In genomic region chr9:50658391-50658790, GRCm38 (mm10) we compare ENCODE assay signal across 7 mouse cellular contexts. TPM values are rescaled to one million over a fixed set of nuclear protein-coding genes. Genes with fewer than 3 reads are reported as not detected.
DNase-seq lines count a peak whose midpoint lies in the region; ATAC-seq lines count a peak whose summit lies in the region.

No protein-coding gene starts in this region.

- H3K4me1 ChIP-seq in forebrain, embryonic 10.5 days, result peaks cover 21% of the 10 kb centered on the region
- peaks cover 14% of the 10 kb centered on the region for H3K4me1 ChIP-seq in limb, embryonic 15.5 days

- ATAC-seq in limb, embryonic 15.5 days (ENCODE audit: insufficient number of reproducible peaks, low FRiP score, low TSS enrichment, low read depth), result no peak
- ATAC-seq in megakaryocyte progenitor cell, adult 5-6 weeks (replicated peaks; ENCODE audit: poor library complexity), result no peak

- peak overlapping the region; percentile 72 for H3K4me2 ChIP-seq in limb, embryonic 15.5 days

- peak overlapping the region; percentile 96 for H3K4me3 ChIP-seq in forebrain, embryonic 10.5 days
- H3K4me3 ChIP-seq in limb, embryonic 15.5 days, result peak overlapping the region; percentile 93

- H3K36me3 ChIP-seq in forebrain, embryonic 10.5 days (replicated peaks), result peaks cover 45% of the 10 kb centered on the region
- H3K36me3 ChIP-seq in limb, embryonic 15.5 days, result peaks cover 36% of the 10 kb centered on the region

- peak; percentile 1 for DNase-seq in retina, embryonic 14.5 days (ENCODE audit: low spot score)
- no peak for DNase-seq in retina, postnatal 1 day
- DNase-seq in forebrain, embryonic 10.5 days (ENCODE audit: extremely low spot score, low spot score), result no peak
- DNase-seq in yolk sac, embryonic 10.5 days (ENCODE audit: low spot score), result peak; percentile 12
- no peak for DNase-seq in kidney, adult 18-20 months

- 34% methylated on average over 5 of the region's 5 CpGs for WGBS in forebrain, embryonic 10.5 days
- 20% methylated on average over 5 of the region's 5 CpGs for WGBS in limb, embryonic 15.5 days

- peak overlapping the region; percentile 93 for H3K27ac ChIP-seq in forebrain, embryonic 10.5 days
- H3K27ac ChIP-seq in limb, embryonic 15.5 days, result 0 out of 2 replicates have a peak overlapping the region, but pooled peaks have one; percentile 88

- no peaks in the 10 kb centered on the region for H3K9me3 ChIP-seq in forebrain, embryonic 10.5 days
- no peaks in the 10 kb centered on the region for H3K9me3 ChIP-seq in limb, embryonic 15.5 days

- H3K9ac ChIP-seq in limb, embryonic 15.5 days, result peak overlapping the region; percentile 82; the same call in 1 of the 2 replicates

- H3K27me3 ChIP-seq in forebrain, embryonic 10.5 days (ENCODE audit: poor library complexity, severe bottlenecking), result no peaks in the 10 kb centered on the region
- no peaks in the 10 kb centered on the region for H3K27me3 ChIP-seq in limb, embryonic 15.5 days

RNA-seq across cellular contexts. Expression of gene Dlat, which starts 1.2 kb away (rescaled TPM):
- polyA plus RNA-seq in forebrain, embryonic 10.5 days (2016; fragmentation: Nextera tagmentation; extraction: Ambion mirVana), result 54.0 and 59.0 TPM in 2 replicates
- 47.7 and 51.6 TPM in 2 replicates for polyA plus RNA-seq in limb, embryonic 15.5 days (2015; fragmentation: Nextera tagmentation; extraction: Ambion mirVana)
- total RNA-seq in megakaryocyte progenitor cell, adult 5-6 weeks (2015), result 47.2 and 58.0 TPM in 2 replicates
- total RNA-seq in megakaryocyte progenitor cell, adult 5-6 weeks (2017), result 47.9 and 48.0 TPM in 2 replicates

RNA-seq across cellular contexts. Expression of gene Nkapd1, which starts 41.1 kb away (rescaled TPM):
- 20.5 and 22.1 TPM in 2 replicates for polyA plus RNA-seq in forebrain, embryonic 10.5 days (2016; fragmentation: Nextera tagmentation; extraction: Ambion mirVana)
- 17.2 and 22.2 TPM in 2 replicates for polyA plus RNA-seq in limb, embryonic 15.5 days (2015; fragmentation: Nextera tagmentation; extraction: Ambion mirVana)
- total RNA-seq in megakaryocyte progenitor cell, adult 5-6 weeks (2015), result 43.1 and 44.6 TPM in 2 replicates
- total RNA-seq in megakaryocyte progenitor cell, adult 5-6 weeks (2017), result 42.8 and 68.2 TPM in 2 replicates

RNA-seq across cellular contexts. Expression of gene Pih1d2, which starts 41.3 kb away (rescaled TPM):
- 6.5 and 7.9 TPM in 2 replicates for polyA plus RNA-seq in forebrain, embryonic 10.5 days (2016; fragmentation: Nextera tagmentation; extraction: Ambion mirVana)
- 2.6 and 2.8 TPM in 2 replicates for polyA plus RNA-seq in limb, embryonic 15.5 days (2015; fragmentation: Nextera tagmentation; extraction: Ambion mirVana)
- total RNA-seq in megakaryocyte progenitor cell, adult 5-6 weeks (2015), result 2.4 and 3.0 TPM in 2 replicates
- 1.9 and 2.9 TPM in 2 replicates for total RNA-seq in megakaryocyte progenitor cell, adult 5-6 weeks (2017)

RNA-seq across cellular contexts. Expression of gene Timm8b, which starts 54.7 kb away (rescaled TPM):
- polyA plus RNA-seq in forebrain, embryonic 10.5 days (2016; fragmentation: Nextera tagmentation; extraction: Ambion mirVana), result 308 and 321 TPM in 2 replicates
- 162 and 189 TPM in 2 replicates for polyA plus RNA-seq in limb, embryonic 15.5 days (2015; fragmentation: Nextera tagmentation; extraction: Ambion mirVana)
- total RNA-seq in megakaryocyte progenitor cell, adult 5-6 weeks (2015), result 109 and 110 TPM in 2 replicates
- total RNA-seq in megakaryocyte progenitor cell, adult 5-6 weeks (2017), result 183 and 233 TPM in 2 replicates

RNA-seq across cellular contexts. Expression of gene Sdhd, which starts 54.8 kb away (rescaled TPM):
- 325 and 340 TPM in 2 replicates for polyA plus RNA-seq in forebrain, embryonic 10.5 days (2016; fragmentation: Nextera tagmentation; extraction: Ambion mirVana)
- 234 and 278 TPM in 2 replicates for polyA plus RNA-seq in limb, embryonic 15.5 days (2015; fragmentation: Nextera tagmentation; extraction: Ambion mirVana)
- total RNA-seq in megakaryocyte progenitor cell, adult 5-6 weeks (2015), result 252 and 258 TPM in 2 replicates
- total RNA-seq in megakaryocyte progenitor cell, adult 5-6 weeks (2017), result 194 and 222 TPM in 2 replicates

Comparison
In these comparisons a context has a peak if more than half of its experiments do, and no peak if none do; other contexts are left out.
1. DNase-seq: peak in retina, embryonic 14.5 days (single experiment) and yolk sac, embryonic 10.5 days (single experiment); none in retina, postnatal 1 day (single experiment), forebrain, embryonic 10.5 days (single experiment) and kidney, adult 18-20 months (single experiment).